Mouse (Mus musculus) heart, embryonic 15.5 days (tissue): ENCODE measurements around the gene Fadd. TPM values are rescaled to one million over a fixed set of nuclear protein-coding genes. Genes with fewer than 3 reads are reported as not detected.

Source experiments
- polyA plus RNA-seq: library from polyadenylated mRNA; unstranded; fragments of >200 nt; fragmentation: Nextera tagmentation; extraction: Ambion mirVana; gene quantifications from 2 replicates; pipeline ENCODE4 v1.2.1, GENCODE M21; 2015

The Fadd gene
- polyA plus RNA-seq, 1 experiment from 2014 or later = 11.0 TPM

Other genes with a start within 250 kb of the Fadd start
- 109 and 134 TPM in 2 replicates for gene Cttn, start 111.5 kb downstream of the Fadd start, polyA plus RNA-seq
- gene Ppfia1, start 28.7 kb downstream of the Fadd start, polyA plus RNA-seq = 21.8 and 26.3 TPM in 2 replicates
- gene Ano1, start 169.5 kb upstream of the Fadd start, polyA plus RNA-seq = 8.1 and 12.2 TPM in 2 replicates